Mouse (Mus musculus) midbrain, embryonic 13.5 days (tissue): ENCODE data around the gene Tubgcp2. TPM values are rescaled to one million over a fixed set of nuclear protein-coding genes. Genes with fewer than 3 reads are reported as not detected.

ENCODE experiments used
- ATAC-seq: fragments of 200-750 bp; cut with Nextera tagmentation; 2 replicates; pipeline ENCODE4 v1.8.0; 2017; ENCODE audit warnings: mild to moderate bottlenecking, moderate TSS enrichment, moderate library complexity
- H3K27ac ChIP-seq: fragments of 300-500 bp; sonication (generic); 2 replicates; pipeline ENCODE4 v1.5.1; 2015; ENCODE audit warnings: inconsistent platforms, mild to moderate bottlenecking, moderate library complexity
- H3K27me3 ChIP-seq: fragments of 300-500 bp; sonication (generic); 2 replicates; pipeline ENCODE4 v1.6.1; 2015; ENCODE audit warnings: mild to moderate bottlenecking, inconsistent platforms
- H3K36me3 ChIP-seq: fragments of 300-500 bp; sonication (generic); 2 replicates; pipeline ENCODE4 v1.6.1; 2015; ENCODE audit warnings: mild to moderate bottlenecking, inconsistent platforms
- H3K4me1 ChIP-seq: fragments of 300-500 bp; sonication (generic); replicated peaks from 2 replicates; pipeline ENCODE4 v1.6.1; 2015; ENCODE audit warnings: inconsistent platforms
- H3K4me2 ChIP-seq: fragments of 300-500 bp; sonication (generic); replicated peaks from 2 replicates; pipeline ENCODE4 v1.6.1; 2015; ENCODE audit warnings: moderate library complexity, mild to moderate bottlenecking, inconsistent platforms
- H3K4me3 ChIP-seq: fragments of 300-500 bp; sonication (generic); replicated peaks from 2 replicates; pipeline ENCODE4 v1.5.1; 2015; ENCODE audit warnings: mild to moderate bottlenecking, inconsistent platforms
- H3K9ac ChIP-seq: fragments of 300-500 bp; sonication (generic); replicated peaks from 2 replicates; pipeline ENCODE4 v1.6.1; 2015; ENCODE audit warnings: mild to moderate bottlenecking, inconsistent platforms
- H3K9me3 ChIP-seq: fragments of 300-500 bp; sonication (generic); 2 replicates; pipeline ENCODE4 v1.6.1; 2016; ENCODE audit warnings: mild to moderate bottlenecking, inconsistent platforms
- WGBS: fragments of 180-500 bp; shearing (Covaris S2); methylation state at CpG from one replicate; pipeline ENCODE4 v1.1.7; 2015; 5-methylcytosine and 5-hydroxymethylcytosine counted together
- microRNA counts: library from miRNA; unstranded; fragments of <30 nt; microRNA quantifications from one replicate; lab custom pipeline; 2016
- microRNA-seq: library from miRNA; unstranded; fragments of <30 nt; microRNA quantifications from one replicate; pipeline ENCODE4, GENCODE M21; 2016
- polyA plus RNA-seq: library from polyadenylated mRNA; unstranded; fragments of >200 nt; fragmentation: Nextera tagmentation; extraction: Ambion mirVana; gene quantifications from 2 replicates; pipeline ENCODE4 v1.2.1, GENCODE M21; 2015

Tubgcp2 gene
- polyA plus RNA-seq, 1 experiment from 2014 or later: 61.1 TPM

GRCm38 (mm10) chr7:139955505-139955904, 81.0 kb downstream of the Tubgcp2 start:
- no peaks in the 10 kb centered on the region for H3K9me3 ChIP-seq
- H3K4me3 ChIP-seq: no peak overlapping the region
- H3K4me1 ChIP-seq: peaks cover 11% of the 10 kb centered on the region
- H3K27me3 ChIP-seq: peaks cover 58% of the 10 kb centered on the region
- no peak overlapping the region for H3K9ac ChIP-seq
- no peak overlapping the region for H3K4me2 ChIP-seq
- H3K27ac ChIP-seq: no peak overlapping the region
- no peak for ATAC-seq
- WGBS: 74% methylated on average over 4 of the region's 4 CpGs
- no peaks in the 10 kb centered on the region for H3K36me3 ChIP-seq

DNA sequence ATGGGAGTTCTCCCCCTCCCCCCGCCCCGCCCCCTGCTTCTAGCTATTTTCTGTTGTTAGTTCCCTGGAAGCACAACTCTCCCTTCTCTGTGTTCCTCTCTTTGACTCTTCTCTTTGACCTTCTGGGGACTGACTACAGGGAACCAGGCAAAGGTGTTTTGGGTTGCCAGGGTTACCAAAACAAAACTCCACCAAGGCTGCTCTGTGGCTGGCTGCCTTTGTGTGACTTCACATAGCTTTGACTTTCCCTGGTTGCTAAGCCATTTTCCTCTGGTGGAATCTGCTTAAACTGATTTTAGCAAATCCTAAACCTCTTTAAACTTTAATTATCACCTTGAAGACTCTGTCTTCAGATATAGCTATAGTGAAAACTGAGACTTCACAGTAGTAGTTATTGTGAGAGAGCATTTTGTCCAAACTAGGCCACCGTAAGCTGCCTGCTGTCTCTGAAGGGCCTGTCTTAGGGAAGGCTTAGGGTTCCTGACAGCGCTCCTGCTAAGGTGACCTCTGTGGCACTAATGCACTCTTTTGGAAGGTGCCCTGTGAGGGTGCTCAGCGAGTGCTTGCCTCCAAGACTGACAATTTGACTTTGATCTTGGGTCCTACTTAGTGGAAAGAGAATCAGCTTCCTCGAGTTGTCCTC, 84.4 kb downstream of the Tubgcp2 start:
- no peak overlapping the region for H3K4me2 ChIP-seq
- no peaks in the 10 kb centered on the region for H3K36me3 ChIP-seq
- H3K4me1 ChIP-seq: peaks cover 17% of the 10 kb centered on the region
- H3K9ac ChIP-seq: no peak overlapping the region
- WGBS: 40% methylated on average over 6 of the region's 6 CpGs
- H3K9me3 ChIP-seq: no peaks in the 10 kb centered on the region
- H3K27ac ChIP-seq: no peak overlapping the region
- H3K27me3 ChIP-seq: peaks cover 77% of the 10 kb centered on the region
- no peak for ATAC-seq
- H3K4me3 ChIP-seq: no peak overlapping the region

- Histone ChIP-seq H3K27me3 (peaks cover 79% of the 10 kb centered on the region), H3K4me1 (peaks cover 17% of the 10 kb centered on the region), H3K27ac (no peak overlapping the region), H3K9me3 (no peaks in the 10 kb centered on the region), H3K9ac (no peak overlapping the region), H3K36me3 (no peaks in the 10 kb centered on the region), H3K4me3 (peak overlapping the region; percentile 37), H3K4me2 (peak overlapping the region; percentile 59)
- WGBS: 7% methylated on average over 16 of the region's 16 CpGs
- ATAC-seq: no peak
Observed at GRCm38 (mm10) chr7:139951079-139951478, 85.4 kb downstream of the Tubgcp2 start.

DNA sequence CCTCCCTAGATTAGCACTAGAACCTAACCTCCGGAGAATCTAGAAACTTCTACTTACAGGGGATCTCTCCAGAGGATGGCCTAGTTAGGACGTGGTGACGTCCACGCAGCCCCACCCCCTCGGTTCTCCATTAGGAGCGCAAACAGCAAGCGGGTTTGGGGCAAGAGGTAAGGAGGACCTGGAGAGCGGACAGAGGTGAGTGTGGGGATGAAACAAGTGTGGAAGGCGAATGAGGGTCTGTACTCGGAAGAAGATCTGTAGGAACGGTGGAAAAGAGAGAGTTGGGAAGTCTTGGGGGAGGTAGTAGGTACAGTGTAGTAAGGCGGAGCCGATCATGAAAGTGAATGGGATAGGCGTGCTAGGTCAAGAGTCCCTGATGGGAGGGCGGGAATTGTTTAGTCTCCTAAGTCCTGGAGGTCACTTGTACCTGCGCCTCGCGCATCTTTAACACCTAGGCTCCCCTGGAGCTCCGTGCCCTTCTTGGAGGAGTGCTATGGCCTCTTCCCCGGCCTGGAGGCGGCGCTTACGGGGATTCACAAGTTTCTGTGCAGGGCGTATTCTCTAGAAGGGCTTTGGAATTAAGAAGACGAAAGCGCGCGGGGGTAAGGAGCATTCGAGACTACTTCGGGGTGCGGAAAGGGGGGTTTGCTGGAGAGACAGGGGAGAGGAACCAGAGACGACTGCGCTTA, 86.0 kb downstream of the Tubgcp2 start:
- Histone ChIP-seq H3K9ac (peak overlapping the region; percentile 36), H3K4me2 (peak overlapping the region; percentile 59), H3K27me3 (peaks cover 82% of the 10 kb centered on the region), H3K9me3 (no peaks in the 10 kb centered on the region), H3K4me1 (peaks cover 17% of the 10 kb centered on the region), H3K27ac (no peak overlapping the region), H3K36me3 (no peaks in the 10 kb centered on the region), H3K4me3 (peak overlapping the region; percentile 37)
- under 1% methylated on average over 33 of the region's 33 CpGs for WGBS
- ATAC-seq: peak; percentile 77

- H3K9ac ChIP-seq: peak overlapping the region; percentile 36; the same call in 1 of the 2 replicates
- H3K27ac ChIP-seq: no peak overlapping the region
- under 1% methylated on average over 15 of the region's 15 CpGs for WGBS
- no peaks in the 10 kb centered on the region for H3K36me3 ChIP-seq
- no peaks in the 10 kb centered on the region for H3K9me3 ChIP-seq
- peak; percentile 70 for ATAC-seq
- peaks cover 83% of the 10 kb centered on the region for H3K27me3 ChIP-seq
- peak overlapping the region; percentile 37 for H3K4me3 ChIP-seq
- H3K4me2 ChIP-seq: peak overlapping the region; percentile 59
- peaks cover 17% of the 10 kb centered on the region for H3K4me1 ChIP-seq
Observed at GRCm38 (mm10) chr7:139949893-139950282, 86.6 kb downstream of the Tubgcp2 start.

DNA sequence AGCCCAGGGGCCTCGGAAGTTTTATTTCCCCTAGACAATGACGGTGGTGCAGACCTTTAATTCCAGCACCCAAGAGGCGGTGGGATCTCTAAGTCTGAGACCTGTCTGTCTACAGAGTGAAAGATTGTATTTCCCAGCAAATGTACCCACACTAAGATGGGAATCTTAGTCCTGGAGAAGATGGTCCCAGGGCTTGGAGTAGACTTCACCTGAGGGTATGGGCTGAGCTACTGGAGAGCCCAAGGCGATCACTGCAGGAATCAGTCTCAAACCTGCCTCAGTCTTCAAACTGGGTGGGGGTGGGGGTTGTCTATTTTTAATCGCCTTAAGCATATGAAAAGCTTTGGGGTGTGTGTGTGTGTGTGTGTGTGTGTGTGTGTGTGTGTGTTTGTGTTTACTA, 90.4 kb downstream of the Tubgcp2 start:
- Histone ChIP-seq H3K27ac (no peak overlapping the region), H3K4me2 (no peak overlapping the region), H3K9ac (no peak overlapping the region), H3K36me3 (no peaks in the 10 kb centered on the region), H3K27me3 (peaks cover 100% of the 10 kb centered on the region), H3K9me3 (no peaks in the 10 kb centered on the region), H3K4me3 (no peak overlapping the region), H3K4me1 (peaks cover 28% of the 10 kb centered on the region)
- ATAC-seq: no peak
- WGBS: 24% methylated on average over 5 of the region's 5 CpGs

MicroRNAs encoded within 50 kb of the gene (microRNA counts, 519-probe panel; counts per million panel counts)
- microRNA mmu-miR-202-3p (lab: Ali Mortazavi, UCI) (110 counts per million, percentile 56 among the panel's probes with 10 or more counts), microRNA mmu-miR-202-5p (lab: Ali Mortazavi, UCI) (2,102 counts per million, percentile 60 among the panel's probes with 10 or more counts)

Small RNA genes lying within 50 kb of the gene (microRNA-seq; reads per million reads assigned to microRNA genes)
- gene Mir202 (not detected), gene Mir7062 (0.82 reads per million), gene mmu-mir-7686 (not detected)

Other genes with a start within 250 kb of the Tubgcp2 start
- gene Adgra1, start 202.5 kb downstream of the Tubgcp2 start, polyA plus RNA-seq: 33.4 and 38.8 TPM in 2 replicates
- 6.0 and 7.2 TPM in 2 replicates for gene Kndc1, start 142.0 kb downstream of the Tubgcp2 start, polyA plus RNA-seq
- not detected in 2 replicates for gene Utf1, start 92.9 kb downstream of the Tubgcp2 start, polyA plus RNA-seq
- 0.75 and 0.96 TPM in 2 replicates for gene 6430531B16Rik, start 57.9 kb downstream of the Tubgcp2 start, polyA plus RNA-seq
- gene Adam8, start 44.1 kb downstream of the Tubgcp2 start, polyA plus RNA-seq: 3.8 and 4.0 TPM in 2 replicates
- gene Zfp511, start 278 bp downstream of the Tubgcp2 start, polyA plus RNA-seq: 49.6 and 50.7 TPM in 2 replicates
- gene Msx3, start 12.4 kb upstream of the Tubgcp2 start, polyA plus RNA-seq: 3.6 and 4.4 TPM in 2 replicates
- 88.6 and 92.6 TPM in 2 replicates for gene Caly, start 45.9 kb upstream of the Tubgcp2 start, polyA plus RNA-seq
- 0.46 TPM in 1 of 2 replicates, not detected in the other for gene Prap1, start 56.7 kb upstream of the Tubgcp2 start, polyA plus RNA-seq
- gene Fuom, start 65.8 kb upstream of the Tubgcp2 start, polyA plus RNA-seq: 19.9 and 20.1 TPM in 2 replicates
- gene Paox, start 79.1 kb upstream of the Tubgcp2 start, polyA plus RNA-seq: 7.2 and 7.6 TPM in 2 replicates
- 132 and 133 TPM in 2 replicates for gene Echs1, start 79.8 kb upstream of the Tubgcp2 start, polyA plus RNA-seq
- gene Mtg1, start 100.9 kb upstream of the Tubgcp2 start, polyA plus RNA-seq: 29.2 and 32.8 TPM in 2 replicates
- 7.8 and 8.1 TPM in 2 replicates for gene Sprn, start 118.2 kb upstream of the Tubgcp2 start, polyA plus RNA-seq
- not detected in 2 replicates for gene Olfr522, start 128.1 kb upstream of the Tubgcp2 start, polyA plus RNA-seq
- not detected in 2 replicates for gene Olfr523, start 136.5 kb upstream of the Tubgcp2 start, polyA plus RNA-seq
- gene Olfr524, start 169.3 kb upstream of the Tubgcp2 start, polyA plus RNA-seq: not detected in 2 replicates
- 0.05 TPM in 1 of 2 replicates, not detected in the other for gene Cd163l1, start 181.6 kb upstream of the Tubgcp2 start, polyA plus RNA-seq
- not detected in 2 replicates for gene 5830411N06Rik, start 210.6 kb upstream of the Tubgcp2 start, polyA plus RNA-seq